8 mouse cellular contexts compared by ENCODE assay signal in the genomic region with DNA sequence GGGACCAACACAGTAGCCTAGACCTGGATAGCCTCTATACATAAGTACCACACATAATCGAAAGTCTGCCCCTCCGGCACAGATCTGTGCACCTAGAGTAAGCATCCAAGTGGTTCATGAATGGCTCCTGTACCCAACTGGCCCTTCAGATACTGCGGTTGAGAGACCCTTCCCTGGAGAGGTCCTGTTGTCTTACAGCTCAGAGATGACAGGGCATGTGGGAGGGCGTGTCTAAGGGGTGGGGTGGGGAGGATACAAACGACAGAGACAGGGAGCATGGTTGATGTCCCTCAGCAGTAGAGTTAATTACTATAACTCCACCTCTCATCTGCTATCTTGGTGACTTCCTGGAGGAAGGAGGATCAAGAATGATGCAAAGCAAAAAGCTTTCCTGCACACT. TPM values are rescaled to one million over a fixed set of nuclear protein-coding genes. Genes with fewer than 3 reads are reported as not detected.
DNase-seq lines count a peak whose midpoint lies in the region; ATAC-seq lines count a peak whose summit lies in the region.

No protein-coding gene starts in this region.

- no peaks in the 10 kb centered on the region for H3K27me3 ChIP-seq in kidney, embryonic 15.5 days
- H3K27me3 ChIP-seq in embryonic facial prominence, embryonic 12.5 days = no peaks in the 10 kb centered on the region
- no peaks in the 10 kb centered on the region for H3K27me3 ChIP-seq in intestine, embryonic 15.5 days (replicated peaks)
- H3K27me3 ChIP-seq in neural tube, embryonic 11.5 days (ENCODE audit: control insufficient read depth, insufficient read depth, low read length) = no peaks in the 10 kb centered on the region

- H3K27ac ChIP-seq in kidney, embryonic 15.5 days = peak overlapping the region; percentile 75
- peak overlapping the region; percentile 77 for H3K27ac ChIP-seq in embryonic facial prominence, embryonic 12.5 days
- H3K27ac ChIP-seq in intestine, embryonic 15.5 days = peak overlapping the region; percentile 46
- H3K27ac ChIP-seq in neural tube, embryonic 11.5 days (ENCODE audit: low read depth, low read length) = peak overlapping the region; percentile 71

- H3K9me3 ChIP-seq in kidney, embryonic 15.5 days (replicated peaks) = no peaks in the 10 kb centered on the region
- H3K9me3 ChIP-seq in embryonic facial prominence, embryonic 12.5 days = no peaks in the 10 kb centered on the region
- H3K9me3 ChIP-seq in intestine, embryonic 15.5 days = no peaks in the 10 kb centered on the region
- no peaks in the 10 kb centered on the region for H3K9me3 ChIP-seq in neural tube, embryonic 11.5 days (ENCODE audit: control insufficient read depth, low read length)

- peaks cover 38% of the 10 kb centered on the region for H3K36me3 ChIP-seq in kidney, embryonic 15.5 days
- H3K36me3 ChIP-seq in embryonic facial prominence, embryonic 12.5 days = peaks cover 32% of the 10 kb centered on the region
- peaks cover 9% of the 10 kb centered on the region for H3K36me3 ChIP-seq in intestine, embryonic 15.5 days
- no peaks in the 10 kb centered on the region for H3K36me3 ChIP-seq in neural tube, embryonic 11.5 days (ENCODE audit: control insufficient read depth, insufficient read depth, low read length)

- no peak; the same call in 1 of the 2 replicates for ATAC-seq in kidney, embryonic 15.5 days (replicated peaks; ENCODE audit: low FRiP score)
- peak; percentile 2; the same call in 1 of the 2 replicates for ATAC-seq in embryonic facial prominence, embryonic 12.5 days (ENCODE audit: insufficient number of reproducible peaks, insufficient read depth, low FRiP score, low TSS enrichment)
- peak; percentile 27 for ATAC-seq in intestine, embryonic 15.5 days
- peak; percentile 32; the same call in 1 of the 2 replicates for ATAC-seq in neural tube, embryonic 11.5 days (ENCODE audit: insufficient read depth, low FRiP score, low TSS enrichment)
- ATAC-seq in monocyte, adult 5-6 weeks (replicated peaks; ENCODE audit: insufficient number of reproducible peaks, low FRiP score, low TSS enrichment, poor library complexity, severe bottlenecking) = no peak

- WGBS in kidney, embryonic 15.5 days = 21% methylated on average over 5 of the region's 5 CpGs
- 22% methylated on average over 5 of the region's 5 CpGs for WGBS in embryonic facial prominence, embryonic 12.5 days
- WGBS in intestine, embryonic 15.5 days = 24% methylated on average over 5 of the region's 5 CpGs
- WGBS in neural tube, embryonic 11.5 days = 26% methylated on average over 5 of the region's 5 CpGs

- peak overlapping the region; percentile 92 for H3K4me2 ChIP-seq in kidney, embryonic 15.5 days
- peak overlapping the region; percentile 92 for H3K4me2 ChIP-seq in embryonic facial prominence, embryonic 12.5 days (replicated peaks)
- peak overlapping the region; percentile 84 for H3K4me2 ChIP-seq in intestine, embryonic 15.5 days (replicated peaks)
- H3K4me2 ChIP-seq in neural tube, embryonic 11.5 days (ENCODE audit: low read depth) = peak overlapping the region; percentile 85

- H3K9ac ChIP-seq in kidney, embryonic 15.5 days = peak overlapping the region; percentile 41; the same call in 1 of the 2 replicates
- peak overlapping the region; percentile 46 for H3K9ac ChIP-seq in embryonic facial prominence, embryonic 12.5 days
- H3K9ac ChIP-seq in intestine, embryonic 15.5 days = peak overlapping the region; percentile 18
- peak overlapping the region; percentile 62 for H3K9ac ChIP-seq in neural tube, embryonic 11.5 days (ENCODE audit: low read length)

- H3K4me1 ChIP-seq in kidney, embryonic 15.5 days = peaks cover 83% of the 10 kb centered on the region
- H3K4me1 ChIP-seq in embryonic facial prominence, embryonic 12.5 days = peaks cover 49% of the 10 kb centered on the region
- H3K4me1 ChIP-seq in intestine, embryonic 15.5 days (replicated peaks) = peaks cover 69% of the 10 kb centered on the region
- H3K4me1 ChIP-seq in neural tube, embryonic 11.5 days (ENCODE audit: control insufficient read depth, insufficient read depth, low read length) = peaks cover 31% of the 10 kb centered on the region

- DNase-seq in kidney, postnatal 10 days = no peak
- peak; percentile 36 for DNase-seq in neural tube, embryonic 11.5 days (ENCODE audit: low spot score)
- DNase-seq in urinary bladder, postnatal 4 days (ENCODE audit: low spot score in 2 of 2) = no peak
- no peak for DNase-seq in urinary bladder, postnatal 10 days (ENCODE audit: low spot score)

- peak overlapping the region; percentile 56 for H3K4me3 ChIP-seq in kidney, embryonic 15.5 days (replicated peaks)
- peak overlapping the region; percentile 50 for H3K4me3 ChIP-seq in embryonic facial prominence, embryonic 12.5 days
- H3K4me3 ChIP-seq in intestine, embryonic 15.5 days (replicated peaks) = peak overlapping the region; percentile 41
- H3K4me3 ChIP-seq in neural tube, embryonic 11.5 days (ENCODE audit: low read depth, low read length) = peak overlapping the region; percentile 41

RNA-seq across cellular contexts. Expression of gene Ptprf, which starts 29.9 kb away (rescaled TPM):
- polyA plus RNA-seq in kidney, embryonic 15.5 days (2015; fragmentation: Nextera tagmentation; extraction: Ambion mirVana) = 64.2 and 64.4 TPM in 2 replicates
- 90.7 and 98.6 TPM in 2 replicates for polyA plus RNA-seq in embryonic facial prominence, embryonic 12.5 days (2016; fragmentation: Nextera tagmentation; extraction: Ambion mirVana)
- polyA plus RNA-seq in intestine, embryonic 15.5 days (2015; fragmentation: Nextera tagmentation; extraction: Ambion mirVana) = 57.7 and 62.4 TPM in 2 replicates
- polyA plus RNA-seq in neural tube, embryonic 11.5 days (2014; fragmentation: Nextera tagmentation; extraction: Ambion mirVana) = 68.9 and 80.1 TPM in 2 replicates
- not detected in 3 replicates for total RNA-seq in monocyte, adult 5-6 weeks (2017)

Comparison
In these comparisons a context has a peak if more than half of its experiments do, and no peak if none do; other contexts are left out.
1. ATAC-seq: peak in embryonic facial prominence, embryonic 12.5 days (single experiment), intestine, embryonic 15.5 days (single experiment) and neural tube, embryonic 11.5 days (single experiment); none in kidney, embryonic 15.5 days (single experiment) and monocyte, adult 5-6 weeks (single experiment).
2. Peak in every context shown above with its lines, with median percentiles within 50 percentile points of each other: H3K27ac ChIP-seq, H3K4me2 ChIP-seq, H3K4me3 ChIP-seq and H3K9ac ChIP-seq.